Mouse (Mus musculus): ENCODE measurements around the gene Adh5. TPM values are rescaled to one million over a fixed set of nuclear protein-coding genes. Genes with fewer than 3 reads are reported as not detected.
A peak's percentile ranks its signal among the peaks of the same experiment; 100 is the strongest.

The Adh5 gene
- polyA plus RNA-seq, 1 experiment from 2014 or later, result 237 TPM

- Histone ChIP-seq H3K27me3 (no peaks in the 10 kb centered on the region), H3K4me2 (replicated peaks) (no peak overlapping the region), H3K4me3 (no peak overlapping the region), H3K27ac (no peak overlapping the region), H3K36me3 (no peaks in the 10 kb centered on the region), H3K4me1 (no peaks in the 10 kb centered on the region), H3K9ac (no peak overlapping the region), H3K9me3 (no peaks in the 10 kb centered on the region)
- 88% methylated on average over 6 of the region's 6 CpGs for WGBS
- ATAC-seq (ENCODE audit: insufficient number of reproducible peaks, insufficient read depth, low FRiP score, low TSS enrichment), result no peak
Measured at GRCm38 (mm10) chr3:138430360-138430976, 12.4 kb upstream of the Adh5 start.

DNA sequence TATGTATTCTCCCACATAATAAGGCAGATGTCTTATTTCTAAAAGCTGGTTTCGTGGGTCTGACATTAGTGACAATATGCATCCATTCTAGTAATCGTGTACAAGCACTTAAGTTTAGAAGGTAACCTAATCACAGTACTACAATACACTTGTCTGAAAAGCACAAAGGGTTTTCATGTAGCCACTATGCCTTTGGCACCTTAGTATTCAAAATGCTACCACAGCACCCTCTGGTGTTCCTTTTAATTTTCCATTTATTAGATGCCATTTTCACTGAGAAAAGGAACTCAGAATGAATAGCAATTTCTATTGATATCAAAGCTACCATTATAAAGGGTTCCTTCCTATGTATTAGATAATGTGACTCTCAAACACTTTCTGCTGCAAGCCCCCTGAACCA lies 11.1 kb upstream of the Adh5 start:
- WGBS, result 72% methylated on average over 2 of the region's 2 CpGs
- H3K27me3 ChIP-seq, result no peaks in the 10 kb centered on the region
- no peaks in the 10 kb centered on the region for H3K36me3 ChIP-seq
- ATAC-seq (ENCODE audit: insufficient number of reproducible peaks, insufficient read depth, low FRiP score, low TSS enrichment), result no peak
- no peak overlapping the region for H3K4me3 ChIP-seq
- no peaks in the 10 kb centered on the region for H3K4me1 ChIP-seq
- H3K4me2 ChIP-seq (replicated peaks), result no peak overlapping the region
- H3K27ac ChIP-seq, result no peak overlapping the region
- H3K9ac ChIP-seq, result no peak overlapping the region
- no peaks in the 10 kb centered on the region for H3K9me3 ChIP-seq

GRCm38 (mm10) chr3:138438716-138439115 lies 4.2 kb upstream of the Adh5 start:
- Histone ChIP-seq H3K9me3 (no peaks in the 10 kb centered on the region), H3K4me1 (0 out of 2 replicates have a peak, but pooled peaks cover 6% of the 10 kb centered on the region), H3K4me2 (replicated peaks) (no peak overlapping the region), H3K27ac (no peak overlapping the region), H3K4me3 (no peak overlapping the region), H3K36me3 (no peaks in the 10 kb centered on the region), H3K9ac (no peak overlapping the region), H3K27me3 (no peaks in the 10 kb centered on the region)
- ATAC-seq (ENCODE audit: insufficient number of reproducible peaks, insufficient read depth, low FRiP score, low TSS enrichment), result no peak
- WGBS, result 77% methylated on average over 3 of the region's 3 CpGs

DNA sequence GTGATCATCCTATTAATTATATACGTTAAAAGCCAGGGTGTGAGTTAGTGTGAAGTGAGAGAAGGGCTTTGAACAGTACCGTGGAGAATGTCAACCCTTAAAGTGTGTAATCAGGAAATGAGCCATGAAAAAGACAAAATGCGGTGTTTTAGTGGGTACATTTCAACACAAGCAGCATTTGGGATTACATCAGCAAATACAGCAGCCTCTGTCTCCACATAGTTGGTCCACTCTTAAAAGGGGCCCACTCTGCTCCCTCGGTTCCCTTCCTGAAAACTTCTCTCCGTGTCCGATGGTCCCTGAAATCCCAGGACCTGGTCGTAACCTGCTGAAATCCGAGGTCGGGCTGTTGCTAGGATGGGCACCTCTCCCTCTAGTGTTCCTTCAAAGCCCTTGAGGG lies 690 bp upstream of the Adh5 start:
- 2% methylated on average over 9 of the region's 9 CpGs for WGBS
- Histone ChIP-seq H3K27ac (peak overlapping the region; percentile 67), H3K9ac (peak overlapping the region; percentile 86), H3K4me3 (peak overlapping the region; percentile 75), H3K4me2 (replicated peaks) (peak overlapping the region; percentile 74), H3K27me3 (no peaks in the 10 kb centered on the region), H3K4me1 (peaks cover 15% of the 10 kb centered on the region), H3K36me3 (peaks cover 23% of the 10 kb centered on the region), H3K9me3 (no peaks in the 10 kb centered on the region)
- ATAC-seq (ENCODE audit: insufficient number of reproducible peaks, insufficient read depth, low FRiP score, low TSS enrichment), result 0 out of 2 replicates have a peak, but pooled peaks have one; percentile 3

DNA sequence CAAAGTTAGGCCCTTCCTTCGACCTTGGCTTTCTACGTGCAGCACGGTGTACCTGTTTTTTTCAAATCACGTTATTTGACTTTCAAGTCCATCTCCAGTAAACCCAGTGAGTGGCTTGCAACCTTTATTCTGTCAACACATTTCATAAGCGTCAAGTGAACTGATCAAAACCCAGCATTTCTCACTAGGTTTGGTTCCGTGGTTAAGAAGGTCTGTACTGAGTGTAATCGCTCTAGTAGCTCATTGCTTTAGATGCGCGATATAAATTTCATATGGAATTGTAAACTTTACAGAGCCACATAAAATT lies 525 bp downstream of the Adh5 start:
- 3% methylated on average over 9 of the region's 9 CpGs for WGBS
- Histone ChIP-seq H3K27me3 (no peaks in the 10 kb centered on the region), H3K4me1 (peaks cover 15% of the 10 kb centered on the region), H3K9ac (peak overlapping the region; percentile 86), H3K4me2 (replicated peaks) (peak overlapping the region; percentile 74), H3K9me3 (no peaks in the 10 kb centered on the region), H3K36me3 (peaks cover 31% of the 10 kb centered on the region), H3K27ac (peak overlapping the region; percentile 89), H3K4me3 (peak overlapping the region; percentile 75)
- no peak for ATAC-seq (ENCODE audit: insufficient number of reproducible peaks, insufficient read depth, low FRiP score, low TSS enrichment)

DNA sequence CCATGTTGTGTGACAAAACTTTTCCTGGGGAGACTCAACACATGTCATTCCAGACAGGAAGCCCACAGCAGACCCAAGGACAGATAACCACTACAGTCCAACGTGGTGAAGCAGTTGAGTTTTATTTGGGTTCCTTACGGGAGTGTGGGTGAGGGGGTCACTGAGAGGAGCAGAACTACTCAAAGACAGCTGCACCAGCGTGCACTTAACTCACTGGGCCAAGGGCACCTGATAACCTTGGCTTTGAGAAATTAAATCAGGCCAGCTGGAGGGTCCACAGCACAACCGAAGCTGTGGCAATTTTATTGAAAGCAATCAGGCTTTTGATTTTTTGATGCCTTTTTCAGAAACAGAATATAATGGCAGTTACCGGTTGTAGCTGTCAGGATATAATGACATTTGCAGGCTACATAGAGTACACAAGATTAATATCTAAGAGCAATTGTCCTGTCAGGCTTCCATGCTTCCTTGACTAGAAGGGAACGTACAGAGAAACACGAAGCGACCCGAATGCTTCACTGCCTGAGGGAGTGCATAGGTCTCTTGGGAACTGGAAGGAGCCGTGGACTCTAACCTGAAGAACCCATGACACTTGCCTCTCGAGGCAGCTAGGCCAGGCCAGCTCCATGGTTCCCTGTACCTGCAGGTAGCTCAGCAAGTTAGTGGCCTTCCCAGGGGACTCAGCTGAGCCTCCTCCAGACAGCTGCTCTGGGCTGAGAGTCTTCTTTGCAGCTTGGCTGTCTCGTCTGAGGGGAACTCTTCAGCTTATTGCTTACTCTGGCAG lies 5.4 kb downstream of the Adh5 start:
- H3K36me3 ChIP-seq, result peaks cover 76% of the 10 kb centered on the region
- no peak overlapping the region for H3K27ac ChIP-seq
- no peak overlapping the region for H3K9ac ChIP-seq
- H3K27me3 ChIP-seq, result no peaks in the 10 kb centered on the region
- no peak overlapping the region for H3K4me3 ChIP-seq
- WGBS, result 76% methylated on average over 12 of the region's 12 CpGs
- ATAC-seq (ENCODE audit: insufficient number of reproducible peaks, insufficient read depth, low FRiP score, low TSS enrichment), result no peak
- peaks cover 10% of the 10 kb centered on the region for H3K4me1 ChIP-seq
- H3K4me2 ChIP-seq (replicated peaks), result no peak overlapping the region
- H3K9me3 ChIP-seq, result no peaks in the 10 kb centered on the region

- Histone ChIP-seq H3K4me3 (no peak overlapping the region), H3K9me3 (no peaks in the 10 kb centered on the region), H3K4me1 (no peaks in the 10 kb centered on the region), H3K4me2 (replicated peaks) (no peak overlapping the region), H3K9ac (no peak overlapping the region), H3K27me3 (no peaks in the 10 kb centered on the region), H3K27ac (no peak overlapping the region), H3K36me3 (peaks cover 83% of the 10 kb centered on the region)
- no peak for ATAC-seq (ENCODE audit: insufficient number of reproducible peaks, insufficient read depth, low FRiP score, low TSS enrichment)
- WGBS, result 77% methylated on average over 10 of the region's 10 CpGs
Measured at GRCm38 (mm10) chr3:138452169-138452568, 9.3 kb downstream of the Adh5 start.

- no peaks in the 10 kb centered on the region for H3K9me3 ChIP-seq
- no peak overlapping the region for H3K4me3 ChIP-seq
- no peak for ATAC-seq (ENCODE audit: insufficient number of reproducible peaks, insufficient read depth, low FRiP score, low TSS enrichment)
- no peak overlapping the region for H3K4me2 ChIP-seq (replicated peaks)
- whole genome bisulfite sequencing, result 95% methylated on average over 1 of the region's 1 CpGs
- H3K36me3 ChIP-seq, result peaks cover 87% of the 10 kb centered on the region
- no peak overlapping the region for H3K27ac ChIP-seq
- H3K4me1 ChIP-seq, result no peaks in the 10 kb centered on the region
- no peak overlapping the region for H3K9ac ChIP-seq
- no peaks in the 10 kb centered on the region for H3K27me3 ChIP-seq
Measured at GRCm38 (mm10) chr3:138454234-138454633, 11.3 kb downstream of the Adh5 start.

GRCm38 (mm10) chr3:138454711-138455435 lies 12.0 kb downstream of the Adh5 start:
- H3K4me1 ChIP-seq, result no peaks in the 10 kb centered on the region
- no peak overlapping the region for H3K4me3 ChIP-seq
- H3K36me3 ChIP-seq, result peaks cover 86% of the 10 kb centered on the region
- no peaks in the 10 kb centered on the region for H3K27me3 ChIP-seq
- no peak for ATAC-seq (ENCODE audit: insufficient number of reproducible peaks, insufficient read depth, low FRiP score, low TSS enrichment)
- H3K27ac ChIP-seq, result no peak overlapping the region
- H3K4me2 ChIP-seq (replicated peaks), result no peak overlapping the region
- H3K9me3 ChIP-seq, result no peaks in the 10 kb centered on the region
- 90% methylated on average over 13 of the region's 13 CpGs for WGBS
- H3K9ac ChIP-seq, result no peak overlapping the region

DNA sequence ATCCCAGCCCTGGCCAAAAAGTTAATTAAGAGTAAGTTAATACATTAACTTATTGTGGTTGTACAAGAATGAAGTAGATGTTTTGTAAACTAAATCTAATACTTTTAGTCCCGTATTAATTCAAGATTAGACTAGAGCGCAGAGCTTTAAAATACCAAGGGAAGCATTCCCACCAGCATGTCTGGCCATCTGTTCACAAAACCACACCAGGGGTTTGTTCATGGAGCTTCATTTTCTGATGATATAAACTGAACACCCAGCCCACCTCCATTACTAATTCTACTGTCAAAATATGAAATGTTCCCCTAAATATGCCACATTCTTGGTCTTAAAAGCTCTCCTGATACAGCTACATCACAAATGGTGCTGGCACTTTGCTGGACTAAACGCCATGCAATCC lies 15.5 kb downstream of the Adh5 start:
- H3K4me2 ChIP-seq (replicated peaks), result no peak overlapping the region
- no peak for ATAC-seq (ENCODE audit: insufficient number of reproducible peaks, insufficient read depth, low FRiP score, low TSS enrichment)
- H3K4me1 ChIP-seq, result no peaks in the 10 kb centered on the region
- H3K27ac ChIP-seq, result no peak overlapping the region
- H3K36me3 ChIP-seq, result peaks cover 80% of the 10 kb centered on the region
- H3K4me3 ChIP-seq, result no peak overlapping the region
- H3K27me3 ChIP-seq, result no peaks in the 10 kb centered on the region
- no peak overlapping the region for H3K9ac ChIP-seq
- no peaks in the 10 kb centered on the region for H3K9me3 ChIP-seq
- WGBS, result 96% methylated on average over 3 of the region's 3 CpGs

DNA sequence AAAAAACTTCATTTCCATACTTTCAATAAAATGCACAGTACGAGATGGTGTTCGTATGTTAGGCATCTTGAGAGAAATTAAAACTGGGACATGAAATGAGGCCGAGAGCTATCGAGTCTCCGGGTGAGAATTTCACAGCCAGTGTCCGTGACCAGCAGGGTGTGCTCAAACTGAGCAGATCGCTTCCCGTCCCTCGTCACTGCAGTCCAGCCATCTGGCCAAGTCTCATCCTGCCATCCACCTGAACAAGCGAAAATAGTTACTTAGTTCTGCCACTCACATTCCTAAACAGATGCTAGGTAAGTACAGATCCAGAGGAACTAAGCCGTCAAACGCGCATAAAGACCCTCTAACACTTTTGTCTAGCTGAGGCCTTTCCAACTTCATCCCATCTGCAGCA lies 17.4 kb downstream of the Adh5 start:
- no peak overlapping the region for H3K9ac ChIP-seq
- WGBS, result 83% methylated on average over 13 of the region's 13 CpGs
- H3K4me1 ChIP-seq, result no peaks in the 10 kb centered on the region
- H3K4me2 ChIP-seq (replicated peaks), result no peak overlapping the region
- H3K36me3 ChIP-seq, result peaks cover 76% of the 10 kb centered on the region
- no peak overlapping the region for H3K27ac ChIP-seq
- no peaks in the 10 kb centered on the region for H3K9me3 ChIP-seq
- no peak for ATAC-seq (ENCODE audit: insufficient number of reproducible peaks, insufficient read depth, low FRiP score, low TSS enrichment)
- H3K27me3 ChIP-seq, result no peaks in the 10 kb centered on the region
- no peak overlapping the region for H3K4me3 ChIP-seq

DNA sequence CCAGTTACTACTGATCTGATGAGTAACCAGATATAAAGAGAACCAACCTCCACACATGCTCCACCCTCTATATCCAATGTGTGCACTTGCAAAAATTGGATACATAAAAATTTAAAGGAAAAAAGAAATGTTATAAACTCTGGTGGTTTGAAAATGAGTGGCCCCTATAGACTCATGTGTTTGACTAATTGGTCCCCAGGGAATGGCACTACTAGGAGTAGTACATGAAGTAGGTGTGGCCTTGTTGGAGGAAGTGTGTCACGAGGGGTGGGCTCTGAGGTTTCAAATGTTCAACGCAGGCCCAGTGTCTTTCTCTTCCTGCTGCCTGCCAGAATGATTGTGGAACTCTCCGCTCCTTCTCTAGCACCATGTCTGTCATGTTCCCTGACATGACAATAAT lies 18.9 kb downstream of the Adh5 start:
- Histone ChIP-seq H3K9ac (no peak overlapping the region), H3K4me3 (no peak overlapping the region), H3K9me3 (no peaks in the 10 kb centered on the region), H3K4me2 (replicated peaks) (no peak overlapping the region), H3K36me3 (peaks cover 74% of the 10 kb centered on the region), H3K27me3 (no peaks in the 10 kb centered on the region), H3K27ac (no peak overlapping the region), H3K4me1 (no peaks in the 10 kb centered on the region)
- 89% methylated on average over 3 of the region's 3 CpGs for WGBS
- no peak for ATAC-seq (ENCODE audit: insufficient number of reproducible peaks, insufficient read depth, low FRiP score, low TSS enrichment)
